Mouse (Mus musculus) kidney, embryonic 15.5 days (tissue): ENCODE measurements around the gene Gm49321. TPM values are rescaled to one million over a fixed set of nuclear protein-coding genes. Genes with fewer than 3 reads are reported as not detected.
A peak's percentile ranks its signal among the peaks of the same experiment; 100 is the strongest.

Experiments used
- ATAC-seq: fragments of 200-750 bp; cut with Nextera tagmentation; replicated peaks from 2 replicates; pipeline ENCODE4 v1.8.0; 2017; ENCODE audit warnings: moderate TSS enrichment; ENCODE audit not compliant: low FRiP score
- H3K27ac ChIP-seq: fragments of 300-500 bp; sonication (generic); 2 replicates; pipeline ENCODE4 v1.5.1; 2015; ENCODE audit warnings: mild to moderate bottlenecking, inconsistent platforms
- H3K27me3 ChIP-seq: fragments of 300-500 bp; sonication (generic); 2 replicates; pipeline ENCODE4 v1.6.1; 2015; ENCODE audit warnings: inconsistent platforms
- H3K36me3 ChIP-seq: fragments of 300-500 bp; sonication (generic); 2 replicates; pipeline ENCODE4 v1.6.1; 2015; ENCODE audit warnings: inconsistent platforms
- H3K4me1 ChIP-seq: fragments of 300-500 bp; sonication (generic); 2 replicates; pipeline ENCODE4 v1.6.1; 2015; ENCODE audit warnings: inconsistent platforms
- H3K4me2 ChIP-seq: fragments of 300-500 bp; sonication (generic); 2 replicates; pipeline ENCODE4 v1.6.1; 2015; ENCODE audit warnings: moderate library complexity, mild to moderate bottlenecking, inconsistent platforms
- H3K4me3 ChIP-seq: fragments of 300-500 bp; sonication (generic); replicated peaks from 2 replicates; pipeline ENCODE4 v1.5.1; 2015; ENCODE audit warnings: mild to moderate bottlenecking, inconsistent platforms
- H3K9ac ChIP-seq: fragments of 300-500 bp; sonication (generic); 2 replicates; pipeline ENCODE4 v1.6.1; 2015; ENCODE audit warnings: mild to moderate bottlenecking, inconsistent platforms
- H3K9me3 ChIP-seq: fragments of 300-500 bp; sonication (generic); replicated peaks from 2 replicates; pipeline ENCODE4 v1.6.1; 2016; ENCODE audit warnings: inconsistent platforms
- WGBS: fragments of 180-500 bp; shearing (Covaris S2); methylation state at CpG from one replicate; pipeline ENCODE4 v1.1.7; 2015; ENCODE audit warnings: mixed read lengths; 5-methylcytosine and 5-hydroxymethylcytosine counted together
- polyA plus RNA-seq: library from polyadenylated mRNA; unstranded; fragments of >200 nt; fragmentation: Nextera tagmentation; extraction: Ambion mirVana; gene quantifications from 2 replicates; pipeline ENCODE4 v1.2.1, GENCODE M21; 2015

Gene Gm49321
- polyA plus RNA-seq, 1 experiment from 2014 or later: 10.5 TPM

- Histone ChIP-seq H3K4me1 (peaks cover 10% of the 10 kb centered on the region), H3K27me3 (no peaks in the 10 kb centered on the region), H3K4me3 (peak overlapping the region; percentile 87), H3K9ac (peak overlapping the region; percentile 51), H3K36me3 (no peaks in the 10 kb centered on the region), H3K9me3 (no peaks in the 10 kb centered on the region), H3K27ac (peak overlapping the region; percentile 100), H3K4me2 (peak overlapping the region; percentile 69)
- ATAC-seq: peak; percentile 91
- WGBS: 2% methylated on average over 18 of the region's 18 CpGs
Measured at GRCm38 (mm10) chr12:73907079-73907672, 30.3 kb upstream of the Gm49321 start.

GRCm38 (mm10) chr12:73907673-73908150 lies 29.7 kb upstream of the Gm49321 start:
- Histone ChIP-seq H3K4me3 (peak overlapping the region; percentile 87), H3K4me1 (peaks cover 10% of the 10 kb centered on the region), H3K9me3 (no peaks in the 10 kb centered on the region), H3K36me3 (no peaks in the 10 kb centered on the region), H3K27me3 (no peaks in the 10 kb centered on the region), H3K27ac (peak overlapping the region; percentile 100), H3K4me2 (peak overlapping the region; percentile 69), H3K9ac (peak overlapping the region; percentile 99)
- ATAC-seq: peak; percentile 100
- WGBS: under 1% methylated on average over 51 of the region's 51 CpGs

GRCm38 (mm10) chr12:73908274-73909012 lies 29.0 kb upstream of the Gm49321 start:
- H3K36me3 ChIP-seq: no peaks in the 10 kb centered on the region
- H3K4me3 ChIP-seq: peak overlapping the region; percentile 87
- H3K9me3 ChIP-seq: no peaks in the 10 kb centered on the region
- ATAC-seq: peak; percentile 75
- H3K27me3 ChIP-seq: no peaks in the 10 kb centered on the region
- H3K4me2 ChIP-seq: peak overlapping the region; percentile 69
- WGBS: under 1% methylated on average over 66 of the region's 76 CpGs
- H3K9ac ChIP-seq: peak overlapping the region; percentile 99
- peak overlapping the region; percentile 100 for H3K27ac ChIP-seq
- H3K4me1 ChIP-seq: peaks cover 10% of the 10 kb centered on the region

GRCm38 (mm10) chr12:73909013-73909575 lies 28.4 kb upstream of the Gm49321 start:
- H3K27ac ChIP-seq: peak overlapping the region; percentile 100

GRCm38 (mm10) chr12:73918479-73918878 lies 19.0 kb upstream of the Gm49321 start:
- H3K4me2 ChIP-seq: no peak overlapping the region
- WGBS: 93% methylated on average over 5 of the region's 5 CpGs
- no peak overlapping the region for H3K4me3 ChIP-seq
- H3K9me3 ChIP-seq: no peaks in the 10 kb centered on the region
- H3K4me1 ChIP-seq: no peaks in the 10 kb centered on the region
- no peaks in the 10 kb centered on the region for H3K27me3 ChIP-seq
- no peak for ATAC-seq
- no peak overlapping the region for H3K27ac ChIP-seq
- no peak overlapping the region for H3K9ac ChIP-seq
- H3K36me3 ChIP-seq: no peaks in the 10 kb centered on the region

More at GRCm38 (mm10) chr12:73909013-73909575, 28.4 kb upstream of the Gm49321 start:
- Histone ChIP-seq H3K4me3 (peak overlapping the region; percentile 87), H3K9ac (peak overlapping the region; percentile 99), H3K4me1 (peaks cover 10% of the 10 kb centered on the region), H3K9me3 (no peaks in the 10 kb centered on the region), H3K27me3 (no peaks in the 10 kb centered on the region), H3K4me2 (peak overlapping the region; percentile 69), H3K36me3 (no peaks in the 10 kb centered on the region)
- WGBS: 2% methylated on average over 6 of the region's 6 CpGs
- ATAC-seq: no peak

GRCm38 (mm10) chr12:73930266-73930665 lies 7.2 kb upstream of the Gm49321 start:
- no peak for ATAC-seq
- 79% methylated on average over 3 of the region's 3 CpGs for WGBS
- Histone ChIP-seq H3K27me3 (no peaks in the 10 kb centered on the region), H3K4me2 (no peak overlapping the region), H3K9ac (no peak overlapping the region), H3K27ac (no peak overlapping the region), H3K4me1 (no peaks in the 10 kb centered on the region), H3K9me3 (no peaks in the 10 kb centered on the region), H3K36me3 (peaks cover 73% of the 10 kb centered on the region), H3K4me3 (no peak overlapping the region)

GRCm38 (mm10) chr12:73931274-73931673 lies 6.2 kb upstream of the Gm49321 start:
- no peak overlapping the region for H3K9ac ChIP-seq
- H3K27ac ChIP-seq: no peak overlapping the region
- H3K36me3 ChIP-seq: peaks cover 78% of the 10 kb centered on the region
- H3K9me3 ChIP-seq: no peaks in the 10 kb centered on the region
- H3K4me1 ChIP-seq: no peaks in the 10 kb centered on the region
- 63% methylated on average over 5 of the region's 5 CpGs for WGBS
- H3K4me2 ChIP-seq: no peak overlapping the region
- no peaks in the 10 kb centered on the region for H3K27me3 ChIP-seq
- ATAC-seq: no peak
- no peak overlapping the region for H3K4me3 ChIP-seq

- no peaks in the 10 kb centered on the region for H3K4me1 ChIP-seq
- H3K9ac ChIP-seq: no peak overlapping the region
- no peaks in the 10 kb centered on the region for H3K9me3 ChIP-seq
- WGBS: 89% methylated on average over 2 of the region's 2 CpGs
- no peak for ATAC-seq
- peaks cover 85% of the 10 kb centered on the region for H3K36me3 ChIP-seq
- no peak overlapping the region for H3K4me3 ChIP-seq
- no peaks in the 10 kb centered on the region for H3K27me3 ChIP-seq
- H3K27ac ChIP-seq: no peak overlapping the region
- no peak overlapping the region for H3K4me2 ChIP-seq
Measured at GRCm38 (mm10) chr12:73934528-73934927, 2.9 kb upstream of the Gm49321 start.

- Histone ChIP-seq H3K9ac (no peak overlapping the region), H3K4me3 (no peak overlapping the region), H3K9me3 (no peaks in the 10 kb centered on the region), H3K36me3 (peaks cover 86% of the 10 kb centered on the region), H3K4me2 (no peak overlapping the region), H3K27me3 (no peaks in the 10 kb centered on the region), H3K4me1 (no peaks in the 10 kb centered on the region), H3K27ac (no peak overlapping the region)
- 97% methylated on average over 6 of the region's 6 CpGs for WGBS
- no peak for ATAC-seq
Measured at GRCm38 (mm10) chr12:73939542-73939941, 2.1 kb downstream of the Gm49321 start.

GRCm38 (mm10) chr12:73948415-73948814 lies 11.0 kb downstream of the Gm49321 start:
- peaks cover 33% of the 10 kb centered on the region for H3K36me3 ChIP-seq
- H3K4me2 ChIP-seq: no peak overlapping the region
- H3K4me3 ChIP-seq: no peak overlapping the region
- no peaks in the 10 kb centered on the region for H3K9me3 ChIP-seq
- no peak overlapping the region for H3K9ac ChIP-seq
- no peak overlapping the region for H3K27ac ChIP-seq
- peaks cover 14% of the 10 kb centered on the region for H3K4me1 ChIP-seq
- no peak for ATAC-seq
- H3K27me3 ChIP-seq: 0 out of 2 replicates have a peak, but pooled peaks cover 3% of the 10 kb centered on the region
- 90% methylated on average over 4 of the region's 4 CpGs for WGBS

- Histone ChIP-seq H3K27ac (no peak overlapping the region), H3K9ac (peak overlapping the region; percentile 46; the same call in 1 of the 2 replicates), H3K4me3 (peak overlapping the region; percentile 43), H3K4me2 (peak overlapping the region; percentile 76), H3K36me3 (peaks cover 23% of the 10 kb centered on the region), H3K4me1 (peaks cover 17% of the 10 kb centered on the region), H3K9me3 (no peaks in the 10 kb centered on the region), H3K27me3 (0 out of 2 replicates have a peak, but pooled peaks cover 3% of the 10 kb centered on the region)
- peak; percentile 86 for ATAC-seq
- 6% methylated on average over 46 of the region's 46 CpGs for WGBS
Measured at GRCm38 (mm10) chr12:73949318-73950058, 12.0 kb downstream of the Gm49321 start.
